ENCODE assay signal across 8 mouse cellular contexts in the genomic region with DNA sequence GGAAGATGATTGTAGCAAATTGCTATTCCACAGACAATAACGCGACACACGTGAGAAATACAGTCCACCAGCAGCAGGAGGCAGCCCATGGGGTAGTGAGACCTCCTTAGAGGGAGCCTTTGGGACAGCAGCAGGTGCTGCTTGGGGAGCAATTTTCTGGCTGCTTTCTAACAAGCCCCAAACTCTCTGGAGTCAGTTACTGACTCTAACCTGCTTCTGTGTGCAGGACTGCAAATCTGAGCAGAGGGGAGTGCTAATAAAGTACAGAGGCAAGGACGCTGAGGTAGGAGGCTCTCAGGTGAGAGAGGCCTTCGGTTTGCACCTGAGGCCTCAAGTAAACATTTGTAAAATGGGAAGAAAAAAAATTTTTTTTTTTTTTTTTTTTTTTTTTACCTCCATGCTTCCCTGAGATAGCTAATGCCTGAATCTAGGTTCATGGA. TPM values are rescaled to one million over a fixed set of nuclear protein-coding genes. Genes with fewer than 3 reads are reported as not detected.
A peak's percentile ranks its signal among the peaks of the same experiment; 100 is the strongest.
DNase-seq lines count a peak whose midpoint lies in the region; ATAC-seq and TF ChIP-seq lines count a peak whose summit lies in the region.

No protein-coding gene starts in this region.

- TF ChIP-seq POLR2A in lung, adult 2 months (IDR thresholded peaks at IDR 0.05; ENCODE audit: borderline replicate concordance, extremely low read depth, low read depth, low read length) = no peak
- no peak for TF ChIP-seq POLR2A in bone marrow, adult 2 months (IDR thresholded peaks at IDR 0.05; ENCODE audit: borderline replicate concordance, control insufficient read depth, low read depth, low read length)

- peaks cover 8% of the 10 kb centered on the region for H3K4me1 ChIP-seq in lung, adult 2 months (ENCODE audit: control insufficient read depth, insufficient read depth, low read length)
- no peaks in the 10 kb centered on the region; the same call in 1 of the 2 replicates for H3K4me1 ChIP-seq in bone marrow, adult 2 months (ENCODE audit: control insufficient read depth, insufficient read depth, low read length)
- peaks cover 8% of the 10 kb centered on the region for H3K4me1 ChIP-seq in forebrain, embryonic 16.5 days (replicated peaks; ENCODE audit: control insufficient read depth, insufficient read depth, low read length)

- peak overlapping the region; percentile 88 for H3K9ac ChIP-seq in forebrain, embryonic 16.5 days (replicated peaks; ENCODE audit: low read depth, low read length)

- H3K9me3 ChIP-seq in forebrain, embryonic 16.5 days (ENCODE audit: control insufficient read depth, low read length) = no peaks in the 10 kb centered on the region

- H3K4me3 ChIP-seq in lung, adult 2 months (replicated peaks; ENCODE audit: extremely low read depth, low read depth, low read length) = peak overlapping the region; percentile 90
- H3K4me3 ChIP-seq in bone marrow, adult 2 months (replicated peaks; ENCODE audit: control insufficient read depth, low read depth, low read length) = peak overlapping the region; percentile 73
- H3K4me3 ChIP-seq in forebrain, embryonic 16.5 days (replicated peaks; ENCODE audit: low read length) = peak overlapping the region; percentile 68

- no peaks in the 10 kb centered on the region for H3K36me3 ChIP-seq in forebrain, embryonic 16.5 days (ENCODE audit: control insufficient read depth, insufficient read depth)

- ATAC-seq in forebrain, embryonic 16.5 days = no peak

- 38% methylated on average over 5 of the region's 5 CpGs for WGBS in lung, adult 2 months
- 31% methylated on average over 5 of the region's 5 CpGs for WGBS in bone marrow, adult 2 months
- WGBS in forebrain, embryonic 16.5 days = 34% methylated on average over 5 of the region's 5 CpGs

- H3K4me2 ChIP-seq in forebrain, embryonic 16.5 days (ENCODE audit: low read length) = peak overlapping the region; percentile 76

- DNase-seq in lung, adult 2 months = peak; percentile 15
- DNase-seq in lung, postnatal 25 days (ENCODE audit: low spot score) = no peak
- peak; percentile 5 for DNase-seq in kidney, postnatal 14 days
- peak; percentile 19 for DNase-seq in neural tube, embryonic 10.5 days (ENCODE audit: extremely low spot score, low spot score)
- no peak for DNase-seq in natural killer cell, adult 2 months (ENCODE audit: low spot score in 2 of 2)
- DNase-seq in spleen, postnatal 14 days (ENCODE audit: low spot score in 2 of 2) = no peak

- H3K27ac ChIP-seq in bone marrow, adult 2 months (ENCODE audit: control insufficient read depth, insufficient read depth, low read depth, low read length, poor library complexity) = no peak overlapping the region
- peak overlapping the region; percentile 31 for H3K27ac ChIP-seq in forebrain, embryonic 16.5 days (ENCODE audit: low read length)

- H3K27me3 ChIP-seq in forebrain, embryonic 16.5 days (replicated peaks; ENCODE audit: control insufficient read depth, insufficient read depth, low read length) = no peaks in the 10 kb centered on the region

- TF ChIP-seq CTCF in lung, adult 2 months (IDR thresholded peaks at IDR 0.05; ENCODE audit: insufficient read depth, low read length) = no peak
- no peak for TF ChIP-seq CTCF in bone marrow, adult 2 months (IDR thresholded peaks at IDR 0.05; ENCODE audit: control insufficient read depth, insufficient read depth, low read length)

RNA-seq across cellular contexts. Expression of a gene that starts 0.7 kb away (rescaled TPM):
- polyA plus RNA-seq in lung, adult 2 months (2012; rRNA removed) = 4.3 and 5.9 TPM in 2 replicates
- polyA plus RNA-seq in bone marrow, adult 2 months (2011; ENCODE audit: insufficient read depth, insufficient read length, low replicate concordance, missing spikeins) = 11.6 and 29.4 TPM in 2 replicates
- 36.5 and 39.8 TPM in 2 replicates for polyA plus RNA-seq in forebrain, embryonic 16.5 days (2015; fragmentation: Nextera tagmentation; extraction: Ambion mirVana)

Comparison
In these comparisons a context has a peak if more than half of its experiments do, and no peak if none do; other contexts are left out.
1. DNase-seq: peak in lung, adult 2 months (single experiment), kidney, postnatal 14 days (single experiment) and neural tube, embryonic 10.5 days (single experiment); none in lung, postnatal 25 days (single experiment), natural killer cell, adult 2 months (0 of 2) and spleen, postnatal 14 days (0 of 2).
2. Peak in every context shown above with its lines, with median percentiles within 50 percentile points of each other: H3K4me3 ChIP-seq.